Mouse (Mus musculus) spleen, adult 2 months (tissue): ENCODE measurements around the gene Epb41l1.

Experiments
- CTCF ChIP-seq: fragments of 200-500 bp; IDR thresholded peaks from 2 replicates; pipeline ENCODE4 v1.5.1; 2011; ENCODE audit warnings: mild to moderate bottlenecking, inconsistent platforms; ENCODE audit not compliant: insufficient read depth, insufficient read length, insufficient replicate concordance; ENCODE audit errors: extremely low read depth
- POLR2A ChIP-seq: fragments of 200-500 bp; IDR thresholded peaks from 2 replicates; pipeline ENCODE4 v1.6.1; 2011; ENCODE audit warnings: low read depth, low read length, inconsistent platforms

- TF ChIP-seq CTCF: peak; percentile 43; the same call in 1 of the 2 replicates
- no peak for TF ChIP-seq POLR2A
Observed at GRCm38 (mm10) chr2:156497915-156498314, 77.2 kb downstream of the Epb41l1 start.
